Mouse (Mus musculus): ENCODE data around the gene 4933402D24Rik. TPM values are rescaled to one million over a fixed set of nuclear protein-coding genes. Genes with fewer than 3 reads are reported as not detected.

The 4933402D24Rik gene
- total and polyA plus RNA-seq, 2 experiments: not detected

- no peak for DNase-seq (ENCODE audit: extremely low read depth, low read depth, low spot score)
- Histone ChIP-seq H3K27me3 (ENCODE audit: control insufficient read depth, insufficient read depth, low read length) (no peaks in the 10 kb centered on the region), H3K9ac (ENCODE audit: low read depth, low read length) (no peak overlapping the region), H3K27ac (replicated peaks; ENCODE audit: insufficient read depth, low read depth, low read length) (no peak overlapping the region), H3K36me3 (ENCODE audit: control insufficient read depth, insufficient read depth, low read length) (no peaks in the 10 kb centered on the region), H3K4me3 (ENCODE audit: insufficient read depth, low read depth, low read length) (no peak overlapping the region), H3K79me2 (ENCODE audit: control insufficient read depth, insufficient read depth, low read length) (no peaks in the 10 kb centered on the region), H3K4me1 (ENCODE audit: control insufficient read depth, insufficient read depth, low read length) (no peaks in the 10 kb centered on the region)
- TF ChIP-seq POLR2A (IDR thresholded peaks at IDR 0.05; ENCODE audit: extremely low read depth, insufficient read depth, low read length) (no peak), CTCF (IDR thresholded peaks at IDR 0.05; ENCODE audit: low read depth, low read length) (no peak)
- 81% methylated on average over 7 of the region's 7 CpGs for WGBS
Observed at GRCm38 (mm10) chr1:63770309-63770708, 1.2 kb upstream of the 4933402D24Rik start.

- no peak overlapping the region for H3K4me3 ChIP-seq (ENCODE audit: insufficient read depth, low read depth, low read length)
- no peak for TF ChIP-seq POLR2A (IDR thresholded peaks at IDR 0.05; ENCODE audit: extremely low read depth, insufficient read depth, low read length)
- TF ChIP-seq CTCF (IDR thresholded peaks at IDR 0.05; ENCODE audit: low read depth, low read length): no peak
- H3K4me1 ChIP-seq (ENCODE audit: control insufficient read depth, insufficient read depth, low read length): no peaks in the 10 kb centered on the region
- no peak for DNase-seq (ENCODE audit: extremely low read depth, low read depth, low spot score)
- H3K27me3 ChIP-seq (ENCODE audit: control insufficient read depth, insufficient read depth, low read length): no peaks in the 10 kb centered on the region
- no peak overlapping the region for H3K27ac ChIP-seq (replicated peaks; ENCODE audit: insufficient read depth, low read depth, low read length)
- 60% methylated on average over 8 of the region's 8 CpGs for WGBS
- H3K9ac ChIP-seq (ENCODE audit: low read depth, low read length): no peak overlapping the region
- H3K36me3 ChIP-seq (ENCODE audit: control insufficient read depth, insufficient read depth, low read length): no peaks in the 10 kb centered on the region
- no peaks in the 10 kb centered on the region for H3K79me2 ChIP-seq (ENCODE audit: control insufficient read depth, insufficient read depth, low read length)
Observed at GRCm38 (mm10) chr1:63768112-63768511, 955 bp downstream of the 4933402D24Rik start.

- Histone ChIP-seq H3K27me3 (ENCODE audit: control insufficient read depth, insufficient read depth, low read length) (no peaks in the 10 kb centered on the region), H3K79me2 (ENCODE audit: control insufficient read depth, insufficient read depth, low read length) (no peaks in the 10 kb centered on the region), H3K27ac (replicated peaks; ENCODE audit: insufficient read depth, low read depth, low read length) (no peak overlapping the region), H3K4me3 (ENCODE audit: insufficient read depth, low read depth, low read length) (no peak overlapping the region), H3K36me3 (ENCODE audit: control insufficient read depth, insufficient read depth, low read length) (no peaks in the 10 kb centered on the region), H3K4me1 (ENCODE audit: control insufficient read depth, insufficient read depth, low read length) (no peaks in the 10 kb centered on the region), H3K9ac (ENCODE audit: low read depth, low read length) (no peak overlapping the region)
- DNase-seq (ENCODE audit: extremely low read depth, low read depth, low spot score): no peak
- TF ChIP-seq CTCF (IDR thresholded peaks at IDR 0.05; ENCODE audit: low read depth, low read length): no peak
- no peak for TF ChIP-seq POLR2A (IDR thresholded peaks at IDR 0.05; ENCODE audit: extremely low read depth, insufficient read depth, low read length)
- WGBS: 85% methylated on average over 7 of the region's 7 CpGs
Observed at GRCm38 (mm10) chr1:63764395-63764794, 4.7 kb downstream of the 4933402D24Rik start.

GRCm38 (mm10) chr1:63763881-63764386 lies 5.1 kb downstream of the 4933402D24Rik start:
- 57% methylated on average over 7 of the region's 7 CpGs for WGBS
- no peak for DNase-seq (ENCODE audit: extremely low read depth, low read depth, low spot score)
- no peaks in the 10 kb centered on the region for H3K4me1 ChIP-seq (ENCODE audit: control insufficient read depth, insufficient read depth, low read length)
- H3K27ac ChIP-seq (replicated peaks; ENCODE audit: insufficient read depth, low read depth, low read length): no peak overlapping the region
- TF ChIP-seq CTCF (IDR thresholded peaks at IDR 0.05; ENCODE audit: low read depth, low read length) (no peak), POLR2A (IDR thresholded peaks at IDR 0.05; ENCODE audit: extremely low read depth, insufficient read depth, low read length) (no peak)
- H3K36me3 ChIP-seq (ENCODE audit: control insufficient read depth, insufficient read depth, low read length): no peaks in the 10 kb centered on the region
- no peaks in the 10 kb centered on the region for H3K79me2 ChIP-seq (ENCODE audit: control insufficient read depth, insufficient read depth, low read length)
- H3K9ac ChIP-seq (ENCODE audit: low read depth, low read length): no peak overlapping the region
- H3K4me3 ChIP-seq (ENCODE audit: insufficient read depth, low read depth, low read length): no peak overlapping the region
- no peaks in the 10 kb centered on the region for H3K27me3 ChIP-seq (ENCODE audit: control insufficient read depth, insufficient read depth, low read length)

GRCm38 (mm10) chr1:63763212-63763694 lies 5.8 kb downstream of the 4933402D24Rik start:
- TF ChIP-seq CTCF (IDR thresholded peaks at IDR 0.05; ENCODE audit: low read depth, low read length): 0 out of 2 replicates have a peak, but pooled peaks have one; percentile 22
- no peak for TF ChIP-seq POLR2A (IDR thresholded peaks at IDR 0.05; ENCODE audit: extremely low read depth, insufficient read depth, low read length)
- H3K9ac ChIP-seq (ENCODE audit: low read depth, low read length): no peak overlapping the region
- H3K79me2 ChIP-seq (ENCODE audit: control insufficient read depth, insufficient read depth, low read length): no peaks in the 10 kb centered on the region
- H3K27ac ChIP-seq (replicated peaks; ENCODE audit: insufficient read depth, low read depth, low read length): no peak overlapping the region; the same call in 1 of the 2 replicates
- WGBS: 48% methylated on average over 3 of the region's 3 CpGs
- no peak for DNase-seq (ENCODE audit: extremely low read depth, low read depth, low spot score)
- no peaks in the 10 kb centered on the region for H3K4me1 ChIP-seq (ENCODE audit: control insufficient read depth, insufficient read depth, low read length)
- H3K36me3 ChIP-seq (ENCODE audit: control insufficient read depth, insufficient read depth, low read length): no peaks in the 10 kb centered on the region
- H3K27me3 ChIP-seq (ENCODE audit: control insufficient read depth, insufficient read depth, low read length): no peaks in the 10 kb centered on the region
- no peak overlapping the region for H3K4me3 ChIP-seq (ENCODE audit: insufficient read depth, low read depth, low read length)

- 74% methylated on average over 2 of the region's 2 CpGs for WGBS
- DNase-seq (ENCODE audit: extremely low read depth, low read depth, low spot score): no peak
- Histone ChIP-seq H3K9ac (ENCODE audit: low read depth, low read length) (no peak overlapping the region), H3K27me3 (ENCODE audit: control insufficient read depth, insufficient read depth, low read length) (no peaks in the 10 kb centered on the region), H3K4me3 (ENCODE audit: insufficient read depth, low read depth, low read length) (no peak overlapping the region), H3K4me1 (ENCODE audit: control insufficient read depth, insufficient read depth, low read length) (no peaks in the 10 kb centered on the region), H3K27ac (replicated peaks; ENCODE audit: insufficient read depth, low read depth, low read length) (no peak overlapping the region), H3K79me2 (ENCODE audit: control insufficient read depth, insufficient read depth, low read length) (no peaks in the 10 kb centered on the region), H3K36me3 (ENCODE audit: control insufficient read depth, insufficient read depth, low read length) (peaks cover 11% of the 10 kb centered on the region)
- TF ChIP-seq CTCF (IDR thresholded peaks at IDR 0.05; ENCODE audit: low read depth, low read length): no peak
- TF ChIP-seq POLR2A (IDR thresholded peaks at IDR 0.05; ENCODE audit: extremely low read depth, insufficient read depth, low read length): no peak
Observed at GRCm38 (mm10) chr1:63756005-63756404, 13.1 kb downstream of the 4933402D24Rik start.

All from liver, adult 2 months (tissue).